Mouse (Mus musculus) spleen, adult 2 months (tissue): Measurements from ENCODE around the gene Bpifb9b.

ENCODE experiments used
- CTCF ChIP-seq: fragments of 200-500 bp; IDR thresholded peaks from 2 replicates; pipeline ENCODE4 v1.5.1; 2011; ENCODE audit warnings: mild to moderate bottlenecking, inconsistent platforms; ENCODE audit not compliant: insufficient read depth, insufficient read length, insufficient replicate concordance; ENCODE audit errors: extremely low read depth
- POLR2A ChIP-seq: fragments of 200-500 bp; IDR thresholded peaks from 2 replicates; pipeline ENCODE4 v1.6.1; 2011; ENCODE audit warnings: low read depth, low read length, inconsistent platforms

DNA sequence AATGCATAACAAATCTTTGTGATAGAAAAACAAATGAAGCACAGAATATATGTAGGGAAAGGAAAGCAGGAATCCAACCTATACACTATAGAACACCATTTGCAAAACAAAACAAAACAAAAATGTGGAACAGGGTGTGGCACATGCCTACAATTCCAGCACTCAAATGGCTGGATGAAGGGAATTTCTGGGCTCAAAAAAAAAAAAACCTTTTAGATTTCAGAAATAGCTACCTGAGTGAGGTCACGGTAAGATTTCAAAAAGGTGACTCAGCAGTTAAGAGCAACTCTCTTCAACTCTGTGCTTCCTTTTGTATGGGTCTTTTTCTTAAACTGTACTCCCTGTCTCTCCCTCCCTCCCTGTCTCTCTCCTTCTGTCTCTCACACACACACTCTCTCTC, 31.1 kb downstream of the Bpifb9b start:
- TF ChIP-seq CTCF (no peak), POLR2A (no peak)
